Mouse (Mus musculus) adrenal gland, postnatal 4 days (tissue): ENCODE measurements around the gene Cebpb. TPM values are rescaled to one million over a fixed set of nuclear protein-coding genes. Genes with fewer than 3 reads are reported as not detected.
"Not testable (repeated sequence)": the region's sequence is repeated elsewhere in the genome, so short reads cannot be mapped to it uniquely, and the experiment has no call there.

Experiments
- DNase-seq, 2 experiments: peaks; one replicate each; pipeline ENCODE4 v3.0.0; 2021 to 2022; ENCODE audit warnings: low spot score in 2 of 2, mixed read lengths in 2 of 2
- long read RNA-seq, 2 experiments: library from polyadenylated mRNA; stranded (forward); transcript quantifications; one replicate each; pipeline ENCODE4 v2.0.0; 2021
- total RNA-seq, 2 experiments: library from RNA; stranded (reverse); gene quantifications; 2 replicates each; pipeline ENCODE4 v1.2.3; 2021

Cebpb gene
- total RNA-seq = 100 to 1,000 TPM; 229 to 255 TPM
- long read RNA-seq, experiment 1, transcript Cebpb-201 (1 exons, 1,504 nt) = major isoform, 1,384 of 1,384 reads
- long read RNA-seq, experiment 1, partial matches to known transcripts = 0 of 1,384 reads
- long read RNA-seq, experiment 1, other reads (novel, unspliced or antisense) = 0 of 1,384 reads
- long read RNA-seq, experiment 2, transcript Cebpb-201 (1 exons, 1,504 nt) = major isoform, 1,651 of 1,651 reads
- long read RNA-seq, experiment 2, partial matches to known transcripts = 0 of 1,651 reads
- long read RNA-seq, experiment 2, other reads (novel, unspliced or antisense) = 0 of 1,651 reads

GRCm38 (mm10) chr2:167688498-167689451 is at the start of gene Cebpb:
Cebpb (plus strand) TSS chr2:167688915.
- DNase-seq = peak; percentile 87 to 88

- no peak for DNase-seq
Observed at GRCm38 (mm10) chr2:167640279-167640678, 48.4 kb upstream of the Cebpb start.

- no peak for DNase-seq
Observed at GRCm38 (mm10) chr2:167641337-167641736, 47.4 kb upstream of the Cebpb start.

- no peak for DNase-seq
Observed at GRCm38 (mm10) chr2:167642164-167642563, 46.6 kb upstream of the Cebpb start.

GRCm38 (mm10) chr2:167643356-167644052 is 45.2 kb upstream of the Cebpb start:
- DNase-seq = not testable (repeated sequence)

- DNase-seq = no peak
Observed at GRCm38 (mm10) chr2:167646411-167646810, 42.3 kb upstream of the Cebpb start.

- no peak for DNase-seq
Observed at GRCm38 (mm10) chr2:167649290-167650032, 39.3 kb upstream of the Cebpb start.

- no peak for DNase-seq
Observed at GRCm38 (mm10) chr2:167651622-167652021, 37.1 kb upstream of the Cebpb start.

GRCm38 (mm10) chr2:167652694-167653093 is 36.0 kb upstream of the Cebpb start:
- DNase-seq = no peak

GRCm38 (mm10) chr2:167654911-167655600 is 33.7 kb upstream of the Cebpb start:
- no peak for DNase-seq

- DNase-seq = no peak
Observed at GRCm38 (mm10) chr2:167656629-167657478, 31.9 kb upstream of the Cebpb start.

- DNase-seq = no peak
Observed at GRCm38 (mm10) chr2:167657973-167658372, 30.7 kb upstream of the Cebpb start.

- no peak for DNase-seq
Observed at GRCm38 (mm10) chr2:167658712-167659111, 30.0 kb upstream of the Cebpb start.

GRCm38 (mm10) chr2:167659177-167659846 is 29.4 kb upstream of the Cebpb start:
- no peak for DNase-seq

GRCm38 (mm10) chr2:167659847-167660610 is 28.7 kb upstream of the Cebpb start:
- no peak for DNase-seq

GRCm38 (mm10) chr2:167660611-167660971 is 28.1 kb upstream of the Cebpb start:
- no peak for DNase-seq

GRCm38 (mm10) chr2:167661270-167662203 is 27.2 kb upstream of the Cebpb start, which contains the start of gene Gm20431:
Gm20431 (minus strand) TSS chr2:167661496.
- DNase-seq = peak; percentile 89 to 90
